Mouse (Mus musculus): ENCODE measurements at regions not wholly inside any gene's neighbourhood (a gene's known extent, or its start where the extent isn't known, plus 50 kb on each side); places are given as distances from the start of the nearest gene placed in this dataset.
A peak's percentile ranks its signal among the peaks of the same experiment; 100 is the strongest.

- no peak for DNase-seq (ENCODE audit: low spot score)
Measured at GRCm38 (mm10) chr9:61627801-61628574, 255.8 kb downstream of the Tle3 start.

GRCm38 (mm10) chr9:61622933-61623332 lies 250.8 kb downstream of the Tle3 start:
- DNase-seq (ENCODE audit: low spot score), result no peak

- DNase-seq (ENCODE audit: low spot score), result no peak
Measured at GRCm38 (mm10) chr9:61621939-61622338, 249.8 kb downstream of the Tle3 start.

- DNase-seq (ENCODE audit: low spot score), result no peak
Measured at GRCm38 (mm10) chr9:61620786-61621185, 248.6 kb downstream of the Tle3 start.

GRCm38 (mm10) chr9:61620105-61620504 lies 247.9 kb downstream of the Tle3 start:
- no peak for DNase-seq (ENCODE audit: low spot score)

- peak; percentile 81 for DNase-seq (ENCODE audit: low spot score)
Measured at GRCm38 (mm10) chr9:61618510-61619249, 246.5 kb downstream of the Tle3 start.

GRCm38 (mm10) chr9:61617979-61618378 lies 245.8 kb downstream of the Tle3 start:
- DNase-seq (ENCODE audit: low spot score), result no peak

GRCm38 (mm10) chr9:61615556-61615955 lies 243.4 kb downstream of the Tle3 start:
- no peak for DNase-seq (ENCODE audit: low spot score)

GRCm38 (mm10) chr9:61607576-61607975 lies 235.4 kb downstream of the Tle3 start:
- DNase-seq (ENCODE audit: low spot score), result no peak

GRCm38 (mm10) chr9:61602353-61602978 lies 230.3 kb downstream of the Tle3 start:
- no peak for DNase-seq (ENCODE audit: low spot score)

GRCm38 (mm10) chr9:61601911-61602310 lies 229.7 kb downstream of the Tle3 start:
- DNase-seq (ENCODE audit: low spot score), result no peak

GRCm38 (mm10) chr9:61597287-61597686 lies 225.1 kb downstream of the Tle3 start:
- no peak for DNase-seq (ENCODE audit: low spot score)

GRCm38 (mm10) chr9:61596410-61597108 lies 224.4 kb downstream of the Tle3 start:
- DNase-seq (ENCODE audit: low spot score), result no peak

GRCm38 (mm10) chr9:61595170-61595967 lies 223.2 kb downstream of the Tle3 start:
- DNase-seq (ENCODE audit: low spot score), result no peak

GRCm38 (mm10) chr9:61593991-61594390 lies 221.8 kb downstream of the Tle3 start:
- DNase-seq (ENCODE audit: low spot score), result no peak

GRCm38 (mm10) chr9:61589727-61590299 lies 217.6 kb downstream of the Tle3 start:
- no peak for DNase-seq (ENCODE audit: low spot score)

GRCm38 (mm10) chr9:61583281-61584072 lies 211.3 kb downstream of the Tle3 start:
- no peak for DNase-seq (ENCODE audit: low spot score)

- DNase-seq (ENCODE audit: low spot score), result no peak
Measured at GRCm38 (mm10) chr9:61581046-61581445, 208.9 kb downstream of the Tle3 start.

- no peak for DNase-seq (ENCODE audit: low spot score)
Measured at GRCm38 (mm10) chr9:61578255-61578654, 206.1 kb downstream of the Tle3 start.
